Mouse (Mus musculus) neural tube, embryonic 15.5 days (tissue): ENCODE measurements around the gene Sp2. TPM values are rescaled to one million over a fixed set of nuclear protein-coding genes. Genes with fewer than 3 reads are reported as not detected.
A peak's percentile ranks its signal among the peaks of the same experiment; 100 is the strongest.

Experiments
- ATAC-seq: fragments of 200-750 bp; cut with Nextera tagmentation; 2 replicates; pipeline ENCODE4 v1.8.0; 2017; ENCODE audit warnings: mild to moderate bottlenecking, moderate TSS enrichment, moderate library complexity; ENCODE audit not compliant: low FRiP score
- H3K27ac ChIP-seq: fragments of 300-500 bp; sonication (generic); replicated peaks from 2 replicates; pipeline ENCODE4 v1.5.1; 2015; ENCODE audit warnings: mild to moderate bottlenecking, inconsistent platforms
- H3K27me3 ChIP-seq: fragments of 300-500 bp; sonication (generic); replicated peaks from 2 replicates; pipeline ENCODE4 v1.6.1; 2015; ENCODE audit warnings: inconsistent platforms
- H3K36me3 ChIP-seq: fragments of 300-500 bp; sonication (generic); 2 replicates; pipeline ENCODE4 v1.6.1; 2015; ENCODE audit warnings: inconsistent platforms
- H3K4me1 ChIP-seq: fragments of 300-500 bp; sonication (generic); 2 replicates; pipeline ENCODE4 v1.6.1; 2015; ENCODE audit warnings: inconsistent platforms
- H3K4me2 ChIP-seq: fragments of 300-500 bp; sonication (generic); 2 replicates; pipeline ENCODE4 v1.6.1; 2015; ENCODE audit warnings: inconsistent platforms, mild to moderate bottlenecking, moderate library complexity
- H3K4me3 ChIP-seq: fragments of 300-500 bp; sonication (generic); replicated peaks from 2 replicates; pipeline ENCODE4 v1.5.1; 2015; ENCODE audit warnings: mild to moderate bottlenecking, inconsistent platforms
- H3K9ac ChIP-seq: fragments of 300-500 bp; sonication (generic); replicated peaks from 2 replicates; pipeline ENCODE4 v1.6.1; 2015; ENCODE audit warnings: mild to moderate bottlenecking, inconsistent platforms
- H3K9me3 ChIP-seq: fragments of 300-500 bp; sonication (generic); replicated peaks from 2 replicates; pipeline ENCODE4 v1.6.1; 2016; ENCODE audit warnings: inconsistent platforms
- WGBS: fragments of 180-500 bp; shearing (Covaris S2); methylation state at CpG from one replicate; pipeline ENCODE4 v1.1.7; 2015; ENCODE audit warnings: mixed read lengths; 5-methylcytosine and 5-hydroxymethylcytosine counted together
- polyA plus RNA-seq: library from polyadenylated mRNA; unstranded; fragments of >200 nt; fragmentation: Nextera tagmentation; extraction: Ambion mirVana; gene quantifications from 2 replicates; pipeline ENCODE4 v1.2.1, GENCODE M21; 2015

Sp2 gene
- polyA plus RNA-seq, 1 experiment from 2014 or later: 13.0 TPM

GRCm38 (mm10) chr11:96916885-96917396 is 65.8 kb downstream of the Sp2 start:
- Histone ChIP-seq H3K27me3 (no peaks in the 10 kb centered on the region), H3K9ac (no peak overlapping the region; the same call in 1 of the 2 replicates), H3K4me1 (peaks cover 19% of the 10 kb centered on the region), H3K4me3 (peak overlapping the region; percentile 83), H3K36me3 (no peaks in the 10 kb centered on the region; the same call in 1 of the 2 replicates), H3K4me2 (peak overlapping the region; percentile 98), H3K27ac (no peak overlapping the region), H3K9me3 (no peaks in the 10 kb centered on the region)
- 34% methylated on average over 13 of the region's 13 CpGs for WGBS
- ATAC-seq: peak; percentile 5; the same call in 1 of the 2 replicates

GRCm38 (mm10) chr11:96916044-96916884 is 66.5 kb downstream of the Sp2 start, which contains the start of gene Cdk5rap3:
Gene Cdk5rap3, minus strand, starts transcription at chr11:96916496.
- under 1% methylated on average over 55 of the region's 55 CpGs for WGBS
- peak; percentile 97 for ATAC-seq
- peak within 1 kb of the TSS; percentile 85 for H3K27ac ChIP-seq
- H3K9ac ChIP-seq: peak within 1 kb of the TSS; percentile 79
- no peaks in the 10 kb centered on the region for H3K27me3 ChIP-seq
- H3K4me1 ChIP-seq: peaks cover 19% of the 10 kb centered on the region
- H3K4me2 ChIP-seq: peak within 1 kb of the TSS; percentile 98
- peak within 1 kb of the TSS; percentile 83 for H3K4me3 ChIP-seq
- no peaks in the 10 kb centered on the region for H3K9me3 ChIP-seq
- H3K36me3 ChIP-seq: peaks cover 6% of the 10 kb centered on the region

GRCm38 (mm10) chr11:96912682-96913081 is 70.1 kb downstream of the Sp2 start:
- 92% methylated on average over 11 of the region's 11 CpGs for WGBS
- Histone ChIP-seq H3K4me1 (peaks cover 29% of the 10 kb centered on the region), H3K4me3 (no peak overlapping the region), H3K27me3 (no peaks in the 10 kb centered on the region), H3K27ac (no peak overlapping the region), H3K4me2 (no peak overlapping the region), H3K9ac (no peak overlapping the region), H3K9me3 (no peaks in the 10 kb centered on the region), H3K36me3 (peaks cover 23% of the 10 kb centered on the region)
- no peak for ATAC-seq

GRCm38 (mm10) chr11:96910003-96910402 is 72.8 kb downstream of the Sp2 start:
- Histone ChIP-seq H3K4me1 (peaks cover 35% of the 10 kb centered on the region), H3K4me3 (no peak overlapping the region), H3K27ac (no peak overlapping the region), H3K36me3 (peaks cover 24% of the 10 kb centered on the region), H3K9me3 (no peaks in the 10 kb centered on the region), H3K4me2 (no peak overlapping the region), H3K9ac (no peak overlapping the region), H3K27me3 (no peaks in the 10 kb centered on the region)
- 28% methylated on average over 7 of the region's 7 CpGs for WGBS
- ATAC-seq: peak; percentile 64; the same call in 1 of the 2 replicates

- Histone ChIP-seq H3K4me3 (no peak overlapping the region), H3K36me3 (peaks cover 24% of the 10 kb centered on the region), H3K27ac (no peak overlapping the region), H3K4me2 (no peak overlapping the region), H3K4me1 (peaks cover 35% of the 10 kb centered on the region), H3K27me3 (no peaks in the 10 kb centered on the region), H3K9me3 (no peaks in the 10 kb centered on the region), H3K9ac (no peak overlapping the region)
- 88% methylated on average over 12 of the region's 12 CpGs for WGBS
- ATAC-seq: no peak
Observed at GRCm38 (mm10) chr11:96908594-96908993, 74.2 kb downstream of the Sp2 start.

GRCm38 (mm10) chr11:96906431-96907161 is 76.2 kb downstream of the Sp2 start:
- Histone ChIP-seq H3K4me1 (peaks cover 54% of the 10 kb centered on the region), H3K9ac (no peak overlapping the region), H3K4me3 (no peak overlapping the region), H3K27ac (no peak overlapping the region), H3K27me3 (no peaks in the 10 kb centered on the region), H3K4me2 (no peak overlapping the region), H3K36me3 (peaks cover 22% of the 10 kb centered on the region), H3K9me3 (no peaks in the 10 kb centered on the region)
- ATAC-seq: no peak
- WGBS: 15% methylated on average over 15 of the region's 15 CpGs

Other genes starting within 250 kb of the Sp2 start
- 70.4 and 81.7 TPM in 2 replicates for gene Snx11, start 205.4 kb downstream of the Sp2 start, polyA plus RNA-seq
- 60.9 and 69.5 TPM in 2 replicates for gene Cbx1, start 193.8 kb downstream of the Sp2 start, polyA plus RNA-seq
- gene Nfe2l1, start 153.0 kb downstream of the Sp2 start, polyA plus RNA-seq: 71.8 and 78.2 TPM in 2 replicates
- 29.2 and 42.0 TPM in 2 replicates for gene Copz2, start 133.1 kb downstream of the Sp2 start, polyA plus RNA-seq
- 82.4 and 85.7 TPM in 2 replicates for gene Cdk5rap3, start 66.5 kb downstream of the Sp2 start, polyA plus RNA-seq
- 0.47 and 5.2 TPM in 2 replicates for gene Prr15l, start 54.9 kb downstream of the Sp2 start, polyA plus RNA-seq
- 30.8 and 35.8 TPM in 2 replicates for gene Pnpo, start 39.0 kb downstream of the Sp2 start, polyA plus RNA-seq
- gene Sp6, start 30.4 kb upstream of the Sp2 start, polyA plus RNA-seq: 0.23 and 0.52 TPM in 2 replicates
- 12.6 and 18.5 TPM in 2 replicates for gene Scrn2, start 47.0 kb upstream of the Sp2 start, polyA plus RNA-seq
- 1.9 and 2.3 TPM in 2 replicates for gene Lrrc46, start 58.4 kb upstream of the Sp2 start, polyA plus RNA-seq
- 63.7 and 67.4 TPM in 2 replicates for gene Mrpl10, start 58.6 kb upstream of the Sp2 start, polyA plus RNA-seq
- 10.4 and 12.7 TPM in 2 replicates for gene Osbpl7, start 67.7 kb upstream of the Sp2 start, polyA plus RNA-seq
- 0.23 and 0.43 TPM in 2 replicates for gene Tbx21, start 132.4 kb upstream of the Sp2 start, polyA plus RNA-seq
- gene Tbkbp1, start 168.5 kb upstream of the Sp2 start, polyA plus RNA-seq: 8.8 and 9.5 TPM in 2 replicates
- gene Kpnb1, start 204.9 kb upstream of the Sp2 start, polyA plus RNA-seq: 26.7 and 32.2 TPM in 2 replicates